Mouse (Mus musculus): ENCODE data around the gene Gga1. TPM values are rescaled to one million over a fixed set of nuclear protein-coding genes. Genes with fewer than 3 reads are reported as not detected.
"Not testable (repeated sequence)": the region's sequence is repeated elsewhere in the genome, so short reads cannot be mapped to it uniquely, and the experiment has no call there.

Gene Gga1
- polyA plus RNA-seq, 1 experiment from 2014 or later, result 42.5 TPM

GRCm38 (mm10) chr15:78875537-78875936 is 1.5 kb upstream of the Gga1 start:
- Histone ChIP-seq H3K27ac (replicated peaks; ENCODE audit: low read depth, low read length) (peak overlapping the region; percentile 100), H3K9me3 (ENCODE audit: control insufficient read depth, low read length) (no peaks in the 10 kb centered on the region), H3K4me1 (ENCODE audit: control insufficient read depth, insufficient read depth, low read length) (peaks cover 13% of the 10 kb centered on the region), H3K4me2 (ENCODE audit: low read depth, low read length) (peak overlapping the region; percentile 91; the same call in 1 of the 2 replicates), H3K27me3 (replicated peaks; ENCODE audit: control insufficient read depth, insufficient read depth, low read length) (no peaks in the 10 kb centered on the region), H3K4me3 (ENCODE audit: low read depth, low read length) (no peak overlapping the region), H3K36me3 (ENCODE audit: control insufficient read depth, insufficient read depth, low read length) (peaks cover 7% of the 10 kb centered on the region), H3K9ac (ENCODE audit: low read depth, low read length) (no peak overlapping the region)
- DNase-seq (ENCODE audit: low spot score), result no peak
- ATAC-seq (ENCODE audit: low read depth), result no peak
- WGBS, result 68% methylated on average over 5 of the region's 5 CpGs

GRCm38 (mm10) chr15:78876258-78876696 is 713 bp upstream of the Gga1 start:
- ATAC-seq (ENCODE audit: low read depth) (peak; percentile 54), DNase-seq (ENCODE audit: low spot score) (peak; percentile 96)
- Histone ChIP-seq H3K4me3 (ENCODE audit: low read depth, low read length) (peak overlapping the region; percentile 77), H3K36me3 (ENCODE audit: control insufficient read depth, insufficient read depth, low read length) (peaks cover 8% of the 10 kb centered on the region), H3K9me3 (ENCODE audit: control insufficient read depth, low read length) (no peaks in the 10 kb centered on the region), H3K27me3 (replicated peaks; ENCODE audit: control insufficient read depth, insufficient read depth, low read length) (no peaks in the 10 kb centered on the region), H3K27ac (replicated peaks; ENCODE audit: low read depth, low read length) (peak overlapping the region; percentile 100), H3K4me1 (ENCODE audit: control insufficient read depth, insufficient read depth, low read length) (peaks cover 13% of the 10 kb centered on the region), H3K9ac (ENCODE audit: low read depth, low read length) (peak overlapping the region; percentile 95), H3K4me2 (ENCODE audit: low read depth, low read length) (peak overlapping the region; percentile 91)
- WGBS, result 3% methylated on average over 17 of the region's 17 CpGs

- Histone ChIP-seq H3K27me3 (replicated peaks; ENCODE audit: control insufficient read depth, insufficient read depth, low read length) (no peaks in the 10 kb centered on the region), H3K4me3 (ENCODE audit: low read depth, low read length) (peak overlapping the region; percentile 77), H3K4me1 (ENCODE audit: control insufficient read depth, insufficient read depth, low read length) (peaks cover 13% of the 10 kb centered on the region), H3K9ac (ENCODE audit: low read depth, low read length) (peak overlapping the region; percentile 95), H3K36me3 (ENCODE audit: control insufficient read depth, insufficient read depth, low read length) (peaks cover 23% of the 10 kb centered on the region), H3K27ac (replicated peaks; ENCODE audit: low read depth, low read length) (peak overlapping the region; percentile 100), H3K4me2 (ENCODE audit: low read depth, low read length) (peak overlapping the region; percentile 91), H3K9me3 (ENCODE audit: control insufficient read depth, low read length) (no peaks in the 10 kb centered on the region)
- ATAC-seq (ENCODE audit: low read depth) (no peak; the same call in 1 of the 2 replicates), DNase-seq (ENCODE audit: low spot score) (no peak)
- WGBS, result 0% methylated on average over 10 of the region's 17 CpGs
Measured at GRCm38 (mm10) chr15:78877810-78878390, 910 bp downstream of the Gga1 start.

- peak overlapping the region; percentile 91 for H3K4me2 ChIP-seq (ENCODE audit: low read depth, low read length)
- H3K4me1 ChIP-seq (ENCODE audit: control insufficient read depth, insufficient read depth, low read length), result peaks cover 13% of the 10 kb centered on the region
- ATAC-seq (ENCODE audit: low read depth); H3K4me3 ChIP-seq (ENCODE audit: low read depth, low read length); H3K27me3 ChIP-seq (replicated peaks; ENCODE audit: control insufficient read depth, insufficient read depth, low read length); H3K9me3 ChIP-seq (ENCODE audit: control insufficient read depth, low read length): not testable (repeated sequence)
- DNase-seq (ENCODE audit: low spot score), result peak; percentile 53
- peak overlapping the region; percentile 73 for H3K27ac ChIP-seq (replicated peaks; ENCODE audit: low read depth, low read length)
- WGBS, result 17% methylated on average over 7 of the region's 7 CpGs
- H3K36me3 ChIP-seq (ENCODE audit: control insufficient read depth, insufficient read depth, low read length), result peaks cover 34% of the 10 kb centered on the region
- H3K9ac ChIP-seq (ENCODE audit: low read depth, low read length), result 0 out of 2 replicates have a peak overlapping the region, but pooled peaks have one; percentile 21
Measured at GRCm38 (mm10) chr15:78878792-78879516, 2.0 kb downstream of the Gga1 start.

- DNase-seq (ENCODE audit: low spot score) (no peak), ATAC-seq (ENCODE audit: low read depth) (no peak)
- H3K9ac ChIP-seq (ENCODE audit: low read depth, low read length), result peak overlapping the region; percentile 20; the same call in 1 of the 2 replicates
- H3K4me1 ChIP-seq (ENCODE audit: control insufficient read depth, insufficient read depth, low read length), result peaks cover 13% of the 10 kb centered on the region
- H3K27me3 ChIP-seq (replicated peaks; ENCODE audit: control insufficient read depth, insufficient read depth, low read length), result no peaks in the 10 kb centered on the region
- WGBS, result 94% methylated on average over 8 of the region's 8 CpGs
- H3K4me2 ChIP-seq (ENCODE audit: low read depth, low read length), result no peak overlapping the region
- no peaks in the 10 kb centered on the region for H3K9me3 ChIP-seq (ENCODE audit: control insufficient read depth, low read length)
- H3K4me3 ChIP-seq (ENCODE audit: low read depth, low read length), result no peak overlapping the region
- no peak overlapping the region for H3K27ac ChIP-seq (replicated peaks; ENCODE audit: low read depth, low read length)
- peaks cover 47% of the 10 kb centered on the region for H3K36me3 ChIP-seq (ENCODE audit: control insufficient read depth, insufficient read depth, low read length)
Measured at GRCm38 (mm10) chr15:78880432-78880831, 3.4 kb downstream of the Gga1 start.

GRCm38 (mm10) chr15:78881828-78882227 is 4.8 kb downstream of the Gga1 start:
- peaks cover 60% of the 10 kb centered on the region for H3K36me3 ChIP-seq (ENCODE audit: control insufficient read depth, insufficient read depth, low read length)

GRCm38 (mm10) chr15:78889401-78889853 is 12.4 kb downstream of the Gga1 start:
- 41% methylated on average over 10 of the region's 13 CpGs for WGBS
- no peaks in the 10 kb centered on the region for H3K9me3 ChIP-seq (ENCODE audit: control insufficient read depth, low read length)
- no peak overlapping the region for H3K4me2 ChIP-seq (ENCODE audit: low read depth, low read length)
- H3K9ac ChIP-seq (ENCODE audit: low read depth, low read length), result no peak overlapping the region
- no peak overlapping the region for H3K4me3 ChIP-seq (ENCODE audit: low read depth, low read length)
- H3K27ac ChIP-seq (replicated peaks; ENCODE audit: low read depth, low read length), result no peak overlapping the region
- H3K36me3 ChIP-seq (ENCODE audit: control insufficient read depth, insufficient read depth, low read length), result peaks cover 90% of the 10 kb centered on the region
- no peak for ATAC-seq (ENCODE audit: low read depth)
- DNase-seq (ENCODE audit: low spot score), result no peak
- no peaks in the 10 kb centered on the region for H3K27me3 ChIP-seq (replicated peaks; ENCODE audit: control insufficient read depth, insufficient read depth, low read length)
- 0 out of 2 replicates have a peak, but pooled peaks cover 4% of the 10 kb centered on the region for H3K4me1 ChIP-seq (ENCODE audit: control insufficient read depth, insufficient read depth, low read length)

More at GRCm38 (mm10) chr15:78881828-78882227, 4.8 kb downstream of the Gga1 start:
- no peak overlapping the region for H3K9ac ChIP-seq (ENCODE audit: low read depth, low read length)
- no peak overlapping the region for H3K27ac ChIP-seq (replicated peaks; ENCODE audit: low read depth, low read length)
- no peak overlapping the region for H3K4me2 ChIP-seq (ENCODE audit: low read depth, low read length)
- H3K27me3 ChIP-seq (replicated peaks; ENCODE audit: control insufficient read depth, insufficient read depth, low read length), result no peaks in the 10 kb centered on the region
- ATAC-seq (ENCODE audit: low read depth) (no peak), DNase-seq (ENCODE audit: low spot score) (no peak)
- no peak overlapping the region for H3K4me3 ChIP-seq (ENCODE audit: low read depth, low read length)
- H3K4me1 ChIP-seq (ENCODE audit: control insufficient read depth, insufficient read depth, low read length), result peaks cover 13% of the 10 kb centered on the region
- H3K9me3 ChIP-seq (ENCODE audit: control insufficient read depth, low read length), result no peaks in the 10 kb centered on the region
- WGBS, result 85% methylated on average over 3 of the region's 3 CpGs

- no peak for ATAC-seq (ENCODE audit: low read depth)
- no peak overlapping the region for H3K27ac ChIP-seq (replicated peaks; ENCODE audit: low read depth, low read length)
- no peak overlapping the region; the same call in 1 of the 2 replicates for H3K9ac ChIP-seq (ENCODE audit: low read depth, low read length)
- H3K4me1 ChIP-seq (ENCODE audit: control insufficient read depth, insufficient read depth, low read length), result peaks cover 14% of the 10 kb centered on the region
- peaks cover 69% of the 10 kb centered on the region for H3K36me3 ChIP-seq (ENCODE audit: control insufficient read depth, insufficient read depth, low read length)
- WGBS, result 73% methylated on average over 5 of the region's 7 CpGs
- H3K4me3 ChIP-seq (ENCODE audit: low read depth, low read length), result no peak overlapping the region
- H3K4me2 ChIP-seq (ENCODE audit: low read depth, low read length), result no peak overlapping the region
- H3K27me3 ChIP-seq (replicated peaks; ENCODE audit: control insufficient read depth, insufficient read depth, low read length), result no peaks in the 10 kb centered on the region
- no peaks in the 10 kb centered on the region for H3K9me3 ChIP-seq (ENCODE audit: control insufficient read depth, low read length)
- DNase-seq (ENCODE audit: low spot score), result no peak
Measured at GRCm38 (mm10) chr15:78892440-78892839, 15.4 kb downstream of the Gga1 start.

All from embryonic facial prominence, embryonic 14.5 days (tissue).